Mouse (Mus musculus): Measurements from ENCODE around the gene Scarf2.

GRCm38 (mm10) chr16:17801777-17802455 lies 4.8 kb downstream of the Scarf2 start:
- TF ChIP-seq CTCF (IDR thresholded peaks at IDR 0.05; ENCODE audit: control insufficient read depth, insufficient read depth, low read length) (no peak), POLR2A (IDR thresholded peaks at IDR 0.05; ENCODE audit: borderline replicate concordance, control insufficient read depth, low read depth, low read length) (no peak)

Data from bone marrow, adult 2 months (tissue).